Mouse (Mus musculus): Measurements from ENCODE around the gene Ptchd4. TPM values are rescaled to one million over a fixed set of nuclear protein-coding genes. Genes with fewer than 3 reads are reported as not detected.

Ptchd4 gene
- polyA plus RNA-seq, 1 experiment from 2014 or later, result not detected

- TF ChIP-seq CTCF (IDR thresholded peaks at IDR 0.05; ENCODE audit: low read depth), result no peak
- no peak for TF ChIP-seq EP300 (IDR thresholded peaks at IDR 0.05; ENCODE audit: low read depth)
Observed at GRCm38 (mm10) chr17:42462726-42463125, 147.0 kb downstream of the Ptchd4 start.

GRCm38 (mm10) chr17:42480173-42480991 lies 164.6 kb downstream of the Ptchd4 start:
- no peak overlapping the region for H3K27ac ChIP-seq (ENCODE audit: low read depth)
- H3K4me1 ChIP-seq (ENCODE audit: insufficient read depth), result no peaks in the 10 kb centered on the region
- H3K36me3 ChIP-seq (replicated peaks; ENCODE audit: insufficient read depth, low read length), result no peaks in the 10 kb centered on the region
- 71% methylated on average over 5 of the region's 5 CpGs for WGBS (ENCODE audit: insufficient replicate concordance)
- H3K9me3 ChIP-seq (ENCODE audit: low read length), result no peaks in the 10 kb centered on the region
- H3K4me2 ChIP-seq (ENCODE audit: low read depth, low read length), result no peak overlapping the region
- H3K9ac ChIP-seq (replicated peaks), result no peak overlapping the region
- TF ChIP-seq CTCF (IDR thresholded peaks at IDR 0.05; ENCODE audit: low read depth), result no peak
- TF ChIP-seq EP300 (IDR thresholded peaks at IDR 0.05; ENCODE audit: low read depth), result no peak
- no peak for ATAC-seq
- H3K4me3 ChIP-seq (ENCODE audit: low read depth, low read length), result no peak overlapping the region
- no peak for DNase-seq
- H3K27me3 ChIP-seq (ENCODE audit: insufficient read depth, low read length), result no peaks in the 10 kb centered on the region

More at GRCm38 (mm10) chr17:42462726-42463125, 147.0 kb downstream of the Ptchd4 start:
- Histone ChIP-seq H3K27ac (ENCODE audit: low read depth) (no peak overlapping the region), H3K36me3 (replicated peaks; ENCODE audit: insufficient read depth, low read length) (no peaks in the 10 kb centered on the region), H3K4me2 (ENCODE audit: low read depth, low read length) (no peak overlapping the region), H3K9ac (replicated peaks) (no peak overlapping the region), H3K4me3 (ENCODE audit: low read depth, low read length) (no peak overlapping the region), H3K4me1 (ENCODE audit: insufficient read depth) (no peaks in the 10 kb centered on the region), H3K9me3 (ENCODE audit: low read length) (no peaks in the 10 kb centered on the region), H3K27me3 (ENCODE audit: insufficient read depth, low read length) (no peaks in the 10 kb centered on the region)
- DNase-seq (no peak), ATAC-seq (no peak)

GRCm38 (mm10) chr17:42509356-42510262 lies 193.9 kb downstream of the Ptchd4 start:
- TF ChIP-seq CTCF (IDR thresholded peaks at IDR 0.05; ENCODE audit: low read depth) (no peak), EP300 (IDR thresholded peaks at IDR 0.05; ENCODE audit: low read depth) (no peak)
- no peaks in the 10 kb centered on the region for H3K36me3 ChIP-seq (replicated peaks; ENCODE audit: insufficient read depth, low read length)
- no peaks in the 10 kb centered on the region for H3K27me3 ChIP-seq (ENCODE audit: insufficient read depth, low read length)
- WGBS (ENCODE audit: insufficient replicate concordance), result 68% methylated on average over 9 of the region's 9 CpGs
- H3K4me1 ChIP-seq (ENCODE audit: insufficient read depth), result no peaks in the 10 kb centered on the region
- DNase-seq (no peak), ATAC-seq (no peak)
- H3K9me3 ChIP-seq (ENCODE audit: low read length), result no peaks in the 10 kb centered on the region
- no peak overlapping the region for H3K27ac ChIP-seq (ENCODE audit: low read depth)
- H3K9ac ChIP-seq (replicated peaks), result no peak overlapping the region
- no peak overlapping the region for H3K4me2 ChIP-seq (ENCODE audit: low read depth, low read length)
- no peak overlapping the region for H3K4me3 ChIP-seq (ENCODE audit: low read depth, low read length)

GRCm38 (mm10) chr17:42530147-42530546 lies 214.4 kb downstream of the Ptchd4 start:
- 63% methylated on average over 5 of the region's 5 CpGs for WGBS (ENCODE audit: insufficient replicate concordance)
- Histone ChIP-seq H3K27me3 (ENCODE audit: insufficient read depth, low read length) (no peaks in the 10 kb centered on the region), H3K27ac (ENCODE audit: low read depth) (no peak overlapping the region), H3K36me3 (replicated peaks; ENCODE audit: insufficient read depth, low read length) (no peaks in the 10 kb centered on the region), H3K9me3 (ENCODE audit: low read length) (no peaks in the 10 kb centered on the region), H3K4me2 (ENCODE audit: low read depth, low read length) (no peak overlapping the region), H3K4me1 (ENCODE audit: insufficient read depth) (no peaks in the 10 kb centered on the region), H3K4me3 (ENCODE audit: low read depth, low read length) (no peak overlapping the region), H3K9ac (replicated peaks) (no peak overlapping the region)
- DNase-seq (no peak), ATAC-seq (no peak)
- no peak for TF ChIP-seq EP300 (IDR thresholded peaks at IDR 0.05; ENCODE audit: low read depth)
- TF ChIP-seq CTCF (IDR thresholded peaks at IDR 0.05; ENCODE audit: low read depth), result no peak

- Histone ChIP-seq H3K27me3 (ENCODE audit: insufficient read depth, low read length) (no peaks in the 10 kb centered on the region), H3K9me3 (ENCODE audit: low read length) (no peaks in the 10 kb centered on the region), H3K27ac (ENCODE audit: low read depth) (no peak overlapping the region), H3K4me2 (ENCODE audit: low read depth, low read length) (no peak overlapping the region), H3K4me3 (ENCODE audit: low read depth, low read length) (no peak overlapping the region), H3K4me1 (ENCODE audit: insufficient read depth) (no peaks in the 10 kb centered on the region), H3K9ac (replicated peaks) (no peak overlapping the region), H3K36me3 (replicated peaks; ENCODE audit: insufficient read depth, low read length) (no peaks in the 10 kb centered on the region)
- ATAC-seq (no peak), DNase-seq (no peak)
- WGBS (ENCODE audit: insufficient replicate concordance), result 82% methylated on average over 2 of the region's 2 CpGs
- TF ChIP-seq EP300 (IDR thresholded peaks at IDR 0.05; ENCODE audit: low read depth) (no peak), CTCF (IDR thresholded peaks at IDR 0.05; ENCODE audit: low read depth) (no peak)
Observed at GRCm38 (mm10) chr17:42549578-42549977, 233.8 kb downstream of the Ptchd4 start.
